Mouse (Mus musculus) olfactory bulb, adult 2 months (tissue): ENCODE data around the gene Gm47985. TPM values are rescaled to one million over a fixed set of nuclear protein-coding genes. Genes with fewer than 3 reads are reported as not detected.

Source experiments
- H3K27ac ChIP-seq: fragments of 200-500 bp; 2 replicates; pipeline ENCODE4 v1.5.1; 2012; ENCODE audit warnings: low read depth, low read length; ENCODE audit not compliant: insufficient read depth
- H3K4me1 ChIP-seq: fragments of 200-500 bp; 2 replicates; pipeline ENCODE4 v1.6.1; 2012; ENCODE audit warnings: low read length; ENCODE audit not compliant: control insufficient read depth, insufficient read depth
- H3K4me3 ChIP-seq: fragments of 200-500 bp; 2 replicates; pipeline ENCODE4 v1.5.1; 2012; ENCODE audit warnings: mild to moderate bottlenecking, low read depth, low read length, moderate library complexity; ENCODE audit not compliant: insufficient read depth
- CTCF ChIP-seq: fragments of 200-500 bp; IDR thresholded peaks from 2 replicates; pipeline ENCODE4 v1.5.1; 2012; ENCODE audit warnings: low read depth, mild to moderate bottlenecking, low read length, moderate library complexity; ENCODE audit not compliant: insufficient read depth
- POLR2A ChIP-seq: fragments of 200-500 bp; IDR thresholded peaks from 2 replicates; pipeline ENCODE4 v1.6.1; 2012; ENCODE audit warnings: mild to moderate bottlenecking, low read depth, low read length, moderate library complexity; ENCODE audit not compliant: insufficient read depth
- WGBS: fragments of 180-500 bp; shearing (Covaris S2); methylation state at CpG from one replicate; pipeline ENCODE4 v1.1.7; 2018; 5-methylcytosine and 5-hydroxymethylcytosine counted together
- polyA plus RNA-seq: library from polyadenylated mRNA; stranded (reverse); fragments of >200 nt; gene quantifications from 2 replicates; pipeline ENCODE4 v1.2.4, GENCODE M21; 2012; ENCODE audit warnings: low replicate concordance; ENCODE audit not compliant: missing spikeins, insufficient read depth, insufficient read length

Gm47985 gene
- polyA plus RNA-seq, 1 experiment = not detected

- WGBS = 93% methylated on average over 10 of the region's 10 CpGs
- TF ChIP-seq POLR2A = no peak
- TF ChIP-seq CTCF = no peak
- H3K27ac ChIP-seq = no peak overlapping the region
Measured at GRCm38 (mm10) chr1:151222561-151223267, 40.4 kb downstream of the Gm47985 start.

DNA sequence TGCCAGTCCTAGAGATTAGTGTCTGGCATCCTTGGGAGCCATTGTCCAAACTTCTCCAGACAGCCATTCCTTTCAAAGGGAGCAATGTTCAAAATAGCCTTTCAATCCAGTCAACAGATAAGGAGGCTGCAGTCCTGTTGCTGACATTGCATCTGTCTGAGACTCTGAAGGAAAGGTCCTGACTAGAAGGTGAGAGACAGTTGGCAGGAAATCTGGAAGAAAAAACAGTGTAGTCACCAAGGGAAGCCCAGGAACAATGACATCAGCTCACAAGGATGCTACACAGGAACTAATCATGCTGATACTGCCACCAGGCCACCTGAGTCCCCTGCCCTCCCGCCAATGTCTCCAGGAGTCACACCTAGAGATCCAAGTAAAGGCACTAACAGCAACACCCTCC is 41.0 kb downstream of the Gm47985 start:
- 93% methylated on average over 1 of the region's 1 CpGs for WGBS
- no peaks in the 10 kb centered on the region for H3K4me1 ChIP-seq
- no peak for TF ChIP-seq CTCF
- no peak for TF ChIP-seq POLR2A
- no peak overlapping the region for H3K27ac ChIP-seq
- H3K4me3 ChIP-seq = no peak overlapping the region

More at GRCm38 (mm10) chr1:151222561-151223267, 40.4 kb downstream of the Gm47985 start:
- Histone ChIP-seq H3K4me1 (no peaks in the 10 kb centered on the region), H3K4me3 (no peak overlapping the region)

- TF ChIP-seq POLR2A (no peak), CTCF (no peak)
- WGBS = 100% methylated on average over 1 of the region's 1 CpGs
- Histone ChIP-seq H3K27ac (no peak overlapping the region), H3K4me1 (no peaks in the 10 kb centered on the region), H3K4me3 (no peak overlapping the region)
Measured at GRCm38 (mm10) chr1:151224536-151224935, 42.2 kb downstream of the Gm47985 start.

- 85% methylated on average over 8 of the region's 8 CpGs for WGBS
- no peak overlapping the region for H3K27ac ChIP-seq
Measured at GRCm38 (mm10) chr1:151227506-151227905, 45.2 kb downstream of the Gm47985 start.

DNA sequence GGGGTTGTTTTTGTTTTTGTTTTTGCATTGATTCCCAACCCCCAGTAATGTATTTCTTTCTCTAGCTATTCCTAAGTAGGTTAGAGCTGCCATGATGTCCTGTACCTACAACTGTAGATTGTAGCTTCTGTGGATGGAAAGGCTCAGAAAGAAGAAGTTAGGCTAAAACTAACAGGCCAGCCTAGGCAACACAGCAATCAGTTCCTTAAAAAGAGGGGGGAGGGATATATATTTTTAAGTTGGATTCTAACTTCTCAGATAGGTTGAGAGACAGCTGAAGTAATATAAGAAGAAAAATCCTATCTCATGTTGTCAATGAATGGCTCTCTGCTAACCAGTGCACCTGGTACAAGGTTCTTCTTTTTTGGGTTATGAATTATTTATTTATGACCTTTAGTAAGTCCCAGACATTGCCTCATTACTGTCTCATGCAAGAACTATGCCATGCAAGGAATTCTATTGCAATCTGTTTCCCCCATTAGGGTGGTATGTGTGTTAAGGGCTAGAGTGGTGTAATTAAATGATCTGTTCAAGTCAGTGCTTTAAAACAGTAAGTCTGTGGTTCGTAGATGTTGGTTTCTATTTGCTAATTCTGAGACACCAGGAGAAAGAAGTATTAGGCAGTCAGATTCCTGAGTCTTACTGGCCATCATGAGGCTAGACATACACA is 46.1 kb downstream of the Gm47985 start:
- Histone ChIP-seq H3K4me3 (no peak overlapping the region), H3K4me1 (no peaks in the 10 kb centered on the region), H3K27ac (no peak overlapping the region)
- no peak for TF ChIP-seq POLR2A
- TF ChIP-seq CTCF = no peak
- WGBS = 80% methylated on average over 1 of the region's 1 CpGs

More at GRCm38 (mm10) chr1:151227506-151227905, 45.2 kb downstream of the Gm47985 start:
- Histone ChIP-seq H3K4me3 (no peak overlapping the region), H3K4me1 (no peaks in the 10 kb centered on the region)
- TF ChIP-seq CTCF (no peak), POLR2A (no peak)

DNA sequence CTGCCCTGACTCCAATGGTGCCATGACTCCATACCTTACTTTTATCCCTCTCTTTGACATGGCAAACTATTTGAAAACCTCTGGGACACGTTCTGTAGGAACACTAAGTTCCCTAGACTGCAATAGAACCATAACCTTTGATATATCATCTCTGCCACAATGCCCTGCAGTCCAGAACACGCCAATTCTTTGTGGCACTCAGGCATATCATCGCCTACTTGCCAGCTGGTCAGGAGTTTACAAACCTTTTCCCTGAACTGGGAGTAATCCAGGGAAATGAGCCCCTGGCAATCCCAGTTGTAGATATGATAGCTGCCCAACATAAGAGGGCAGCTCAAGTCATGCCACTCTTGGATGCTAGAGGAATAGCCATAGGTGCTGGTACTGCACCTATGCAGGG is 50.0 kb downstream of the Gm47985 start:
- Histone ChIP-seq H3K27ac (no peak overlapping the region), H3K4me3 (no peak overlapping the region), H3K4me1 (no peaks in the 10 kb centered on the region)
- WGBS = 92% methylated on average over 3 of the region's 3 CpGs
- TF ChIP-seq CTCF (no peak), POLR2A (no peak)

DNA sequence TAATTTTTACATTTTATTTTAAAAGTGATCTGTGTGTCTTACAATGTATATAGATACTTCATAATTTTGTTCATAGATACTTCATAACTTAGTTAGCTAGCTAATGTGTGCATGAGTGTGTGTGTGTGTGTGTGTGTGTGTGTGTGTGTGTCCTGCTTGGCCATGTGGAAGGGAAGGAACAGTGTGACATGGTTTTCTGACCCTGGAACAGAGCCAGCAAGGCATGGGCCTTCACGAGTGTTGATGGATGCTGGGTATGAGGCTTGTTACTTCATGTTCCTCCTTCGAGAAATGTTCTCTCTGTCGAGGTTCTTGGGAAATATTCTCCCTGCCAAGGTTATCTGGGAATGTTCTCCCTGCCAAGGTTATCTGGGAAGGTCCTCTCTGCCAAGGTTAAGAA is 51.4 kb downstream of the Gm47985 start:
- H3K4me3 ChIP-seq = no peak overlapping the region
- no peaks in the 10 kb centered on the region for H3K4me1 ChIP-seq
- WGBS = 87% methylated on average over 3 of the region's 3 CpGs
- no peak for TF ChIP-seq POLR2A
- TF ChIP-seq CTCF = no peak
- H3K27ac ChIP-seq = no peak overlapping the region

Other genes with a start within 250 kb of the Gm47985 start
- not detected in 2 replicates for gene Hmcn1, start 189.1 kb upstream of the Gm47985 start, polyA plus RNA-seq
- not detected in 2 replicates for gene Gm8947, start 9.8 kb downstream of the Gm47985 start, polyA plus RNA-seq
- gene Gm47995, start 15.9 kb downstream of the Gm47985 start, polyA plus RNA-seq = not detected in 2 replicates
- not detected in 2 replicates for gene 3110040M04Rik, start 21.6 kb downstream of the Gm47985 start, polyA plus RNA-seq
- not detected in 2 replicates for gene Gm47996, start 27.6 kb downstream of the Gm47985 start, polyA plus RNA-seq
- gene Ivns1abp, start 161.9 kb downstream of the Gm47985 start, polyA plus RNA-seq = 198 TPM in 1 of 2 replicates, not detected in the other
- not detected in 2 replicates for gene Swt1, start 245.9 kb downstream of the Gm47985 start, polyA plus RNA-seq
- not detected in 2 replicates for gene Trmt1l, start 246.0 kb downstream of the Gm47985 start, polyA plus RNA-seq